Mouse (Mus musculus): ENCODE measurements around the gene Fbxl15.

Fbxl15 gene

GRCm38 (mm10) chr19:46308706-46309435, 19.1 kb upstream of the Fbxl15 start:
- peak; percentile 90 for DNase-seq

GRCm38 (mm10) chr19:46309651-46310305, 18.2 kb upstream of the Fbxl15 start:
- no peak for DNase-seq

- DNase-seq: no peak
Measured at GRCm38 (mm10) chr19:46310312-46310865, 17.6 kb upstream of the Fbxl15 start.

GRCm38 (mm10) chr19:46311341-46311740, 16.6 kb upstream of the Fbxl15 start:
- no peak for DNase-seq

- no peak for DNase-seq
Measured at GRCm38 (mm10) chr19:46312566-46312965, 15.4 kb upstream of the Fbxl15 start.

GRCm38 (mm10) chr19:46313116-46313515, 14.9 kb upstream of the Fbxl15 start:
- DNase-seq: no peak

GRCm38 (mm10) chr19:46313591-46313990, 14.4 kb upstream of the Fbxl15 start:
- DNase-seq: no peak

GRCm38 (mm10) chr19:46314151-46314601, 13.8 kb upstream of the Fbxl15 start:
- DNase-seq: peak; percentile 37

GRCm38 (mm10) chr19:46314872-46315742, 12.9 kb upstream of the Fbxl15 start:
- no peak for DNase-seq

GRCm38 (mm10) chr19:46315752-46316610, 12.0 kb upstream of the Fbxl15 start:
- DNase-seq: no peak

- DNase-seq: no peak
Measured at GRCm38 (mm10) chr19:46316846-46317545, 11.0 kb upstream of the Fbxl15 start.

- DNase-seq: no peak
Measured at GRCm38 (mm10) chr19:46317546-46317885, 10.5 kb upstream of the Fbxl15 start.

- no peak for DNase-seq
Measured at GRCm38 (mm10) chr19:46318031-46318471, 9.9 kb upstream of the Fbxl15 start.

GRCm38 (mm10) chr19:46318586-46319378, 9.2 kb upstream of the Fbxl15 start:
- DNase-seq: peak; percentile 68

GRCm38 (mm10) chr19:46320076-46320785, 7.8 kb upstream of the Fbxl15 start:
- DNase-seq: no peak

GRCm38 (mm10) chr19:46321101-46321943, 6.7 kb upstream of the Fbxl15 start:
- no peak for DNase-seq

GRCm38 (mm10) chr19:46322144-46322995, 5.6 kb upstream of the Fbxl15 start:
- DNase-seq: no peak

Measured in lung, postnatal 36 days (tissue).